Comparison of ENCODE assay signal across 16 mouse cellular contexts in the genomic region with DNA sequence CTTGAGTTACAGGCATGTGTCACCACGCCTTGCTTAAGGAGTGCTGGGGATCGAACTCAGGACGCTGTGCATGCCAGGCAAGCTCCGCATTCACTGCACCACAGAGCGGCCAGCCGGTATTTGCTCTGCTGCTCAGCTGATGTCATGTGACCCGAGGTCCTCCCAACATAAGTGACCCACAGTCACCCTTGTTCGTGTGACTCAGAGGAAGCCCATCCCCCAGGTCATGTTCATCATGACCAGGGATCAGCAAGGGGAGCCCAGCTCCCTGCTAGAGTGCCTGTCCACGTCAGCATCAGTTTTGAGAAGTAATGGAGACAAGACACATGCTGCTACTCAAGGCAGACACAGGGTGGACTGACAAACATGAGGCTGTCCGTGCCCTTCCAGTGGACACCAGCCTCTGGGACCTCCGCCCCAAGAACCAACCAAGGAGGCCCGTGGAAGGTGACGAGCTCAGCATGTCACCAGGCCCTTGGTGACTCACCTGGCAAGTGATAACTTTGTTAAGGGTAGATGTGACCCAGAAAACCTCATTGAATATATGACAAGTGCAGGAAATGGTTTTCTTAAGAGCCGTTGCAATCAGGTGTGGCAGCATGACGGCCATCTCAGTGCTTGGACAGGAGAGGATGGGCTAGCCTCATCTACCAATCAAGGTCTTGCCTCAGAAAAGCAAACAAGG. TPM values are rescaled to one million over a fixed set of nuclear protein-coding genes. Genes with fewer than 3 reads are reported as not detected.
DNase-seq lines count a peak whose midpoint lies in the region; ATAC-seq and TF ChIP-seq lines count a peak whose summit lies in the region.
"Had no signal": no experiment of that assay in that cellular context is flagged by ENCODE, and none has a peak within 500 bp of the region (broad histone marks: within the 10 kb centered on the region; RNA-seq: fewer than 3 reads in every experiment).

No protein-coding gene starts in this region.

- TF ChIP-seq EP300 in lung, postnatal 0 days (IDR thresholded peaks at IDR 0.05), result no peak
- TF ChIP-seq EP300 in stomach, postnatal 0 days (optimal IDR thresholded peaks at IDR 0.05), result no peak

- no peak overlapping the region for H3K9ac ChIP-seq in heart, embryonic 16.5 days (ENCODE audit: low read length)
- no peak overlapping the region for H3K9ac ChIP-seq in lung, postnatal 0 days (replicated peaks; ENCODE audit: low read depth)
- no peak overlapping the region for H3K9ac ChIP-seq in stomach, postnatal 0 days (ENCODE audit: low read length)
- H3K9ac ChIP-seq: hindbrain, embryonic 15.5 days; midbrain, embryonic 13.5 days had no signal

- H3K27ac ChIP-seq in heart, embryonic 16.5 days (ENCODE audit: low read length), result peak overlapping the region; percentile 18; the same call in 1 of the 2 replicates
- no peak overlapping the region for H3K27ac ChIP-seq in lung, postnatal 0 days (ENCODE audit: low read length)
- no peak overlapping the region for H3K27ac ChIP-seq in stomach, postnatal 0 days (replicated peaks)
- H3K27ac ChIP-seq: hindbrain, embryonic 15.5 days; midbrain, embryonic 13.5 days had no signal

- no peaks in the 10 kb centered on the region for H3K9me3 ChIP-seq in heart, embryonic 16.5 days (replicated peaks; ENCODE audit: control insufficient read depth, low read length)
- H3K9me3 ChIP-seq in lung, postnatal 0 days (ENCODE audit: low read length), result no peaks in the 10 kb centered on the region
- H3K9me3 ChIP-seq in stomach, postnatal 0 days (ENCODE audit: control insufficient read depth, low read length), result no peaks in the 10 kb centered on the region
- H3K9me3 ChIP-seq: hindbrain, embryonic 15.5 days; midbrain, embryonic 13.5 days had no signal

- TF ChIP-seq CTCF in lung, postnatal 0 days (IDR thresholded peaks at IDR 0.05), result no peak
- TF ChIP-seq CTCF in stomach, postnatal 0 days (IDR thresholded peaks at IDR 0.05; ENCODE audit: low read depth), result no peak

- WGBS in heart, embryonic 16.5 days, result 66% methylated on average over 15 of the region's 15 CpGs
- WGBS in lung, postnatal 0 days, result 67% methylated on average over 15 of the region's 15 CpGs
- WGBS in stomach, postnatal 0 days, result 71% methylated on average over 15 of the region's 15 CpGs

- peaks cover 8% of the 10 kb centered on the region; the same call in 1 of the 2 replicates for H3K4me1 ChIP-seq in heart, embryonic 16.5 days (ENCODE audit: control insufficient read depth, insufficient read depth, low read length)
- H3K4me1 ChIP-seq in lung, postnatal 0 days (ENCODE audit: insufficient read depth, low read depth, low read length), result no peaks in the 10 kb centered on the region
- no peaks in the 10 kb centered on the region for H3K4me1 ChIP-seq in stomach, postnatal 0 days (replicated peaks; ENCODE audit: control insufficient read depth, insufficient read depth)
- H3K4me1 ChIP-seq: hindbrain, embryonic 15.5 days; midbrain, embryonic 13.5 days had no signal

- no peak overlapping the region for H3K4me2 ChIP-seq in heart, embryonic 16.5 days (ENCODE audit: low read depth, low read length)
- no peak overlapping the region for H3K4me2 ChIP-seq in lung, postnatal 0 days (replicated peaks; ENCODE audit: low read depth, low read length)
- no peak overlapping the region for H3K4me2 ChIP-seq in stomach, postnatal 0 days (replicated peaks; ENCODE audit: low read depth)
- H3K4me2 ChIP-seq: hindbrain, embryonic 15.5 days; midbrain, embryonic 13.5 days had no signal

- no peak overlapping the region for H3K4me3 ChIP-seq in heart, embryonic 16.5 days (ENCODE audit: low read length)
- no peak overlapping the region for H3K4me3 ChIP-seq in lung, postnatal 0 days (ENCODE audit: low read depth, low read length)
- no peak overlapping the region for H3K4me3 ChIP-seq in stomach, postnatal 0 days (ENCODE audit: low read depth, low read length)
- H3K4me3 ChIP-seq: hindbrain, embryonic 15.5 days; midbrain, embryonic 13.5 days had no signal

- no peak for DNase-seq in heart, adult 8-10 months (ENCODE audit: low spot score)
- DNase-seq in lung, postnatal 0 days (ENCODE audit: low spot score), result no peak
- DNase-seq in lung, postnatal 10 days, result no peak
- peak; percentile 58 for DNase-seq in induced T-regulatory cell, adult 2 months (ENCODE audit: low read depth)
- peak; percentile 49 for DNase-seq in stomach, postnatal 0 days (ENCODE audit: low spot score)
- DNase-seq in right cerebral cortex, postnatal 10 days (ENCODE audit: low spot score in 2 of 2), result no peak
- no peak for DNase-seq in ovary, postnatal 14 days (ENCODE audit: low spot score)
- DNase-seq: adrenal gland, postnatal 25 days; cerebellum, postnatal 25 days; gastrocnemius, postnatal 14 days; kidney, postnatal 36 days; retina, postnatal 1 day had no signal

- no peaks in the 10 kb centered on the region for H3K27me3 ChIP-seq in heart, embryonic 16.5 days (ENCODE audit: control insufficient read depth, insufficient read depth, low read length)
- no peaks in the 10 kb centered on the region for H3K27me3 ChIP-seq in lung, postnatal 0 days (replicated peaks; ENCODE audit: insufficient read depth, low read length)
- no peaks in the 10 kb centered on the region for H3K27me3 ChIP-seq in stomach, postnatal 0 days (ENCODE audit: control insufficient read depth, insufficient read depth, low read length)
- H3K27me3 ChIP-seq: hindbrain, embryonic 15.5 days; midbrain, embryonic 13.5 days had no signal

- no peaks in the 10 kb centered on the region for H3K36me3 ChIP-seq in heart, embryonic 16.5 days (ENCODE audit: control insufficient read depth, insufficient read depth)
- H3K36me3 ChIP-seq in lung, postnatal 0 days (ENCODE audit: insufficient read depth, low read length), result no peaks in the 10 kb centered on the region
- no peaks in the 10 kb centered on the region for H3K36me3 ChIP-seq in stomach, postnatal 0 days (ENCODE audit: control insufficient read depth, insufficient read depth, low read length)
- H3K36me3 ChIP-seq: hindbrain, embryonic 15.5 days; midbrain, embryonic 13.5 days had no signal

- ATAC-seq in heart, embryonic 16.5 days (replicated peaks; ENCODE audit: extremely low read depth, insufficient read depth, low FRiP score), result no peak
- ATAC-seq in lung, postnatal 0 days, result peak; percentile 21; the same call in 1 of the 2 replicates
- ATAC-seq in stomach, postnatal 0 days (ENCODE audit: low FRiP score, low TSS enrichment), result peak; percentile 81
- ATAC-seq: midbrain, embryonic 13.5 days had no signal

RNA-seq across cellular contexts. Expression of gene Irf8, which starts 20.0 kb away (rescaled TPM):
- 19.3 and 22.5 TPM in 2 replicates for polyA plus RNA-seq in heart, embryonic 16.5 days (2015; fragmentation: Nextera tagmentation; extraction: Ambion mirVana)
- total RNA-seq in heart, adult 8-10 months (2022), result 1 to 10 TPM; 2.6 to 4.0 (median 4.0) TPM
- polyA plus RNA-seq in lung, postnatal 0 days (2015; fragmentation: Nextera tagmentation; extraction: Ambion mirVana), result 36.0 and 36.4 TPM in 2 replicates
- 18.7 and 18.9 TPM in 2 replicates for polyA plus RNA-seq in stomach, postnatal 0 days (2015; fragmentation: Nextera tagmentation; extraction: Ambion mirVana)

RNA-seq across cellular contexts. Expression of gene Emc8, which starts 47.8 kb away (rescaled TPM):
- polyA plus RNA-seq in heart, embryonic 16.5 days (2015; fragmentation: Nextera tagmentation; extraction: Ambion mirVana), result 164 and 168 TPM in 2 replicates
- 10 to 100 TPM; 44.3 to 57.6 (median 46.7) TPM for total RNA-seq in heart, adult 8-10 months (2022)
- 131 and 137 TPM in 2 replicates for polyA plus RNA-seq in lung, postnatal 0 days (2015; fragmentation: Nextera tagmentation; extraction: Ambion mirVana)
- polyA plus RNA-seq in stomach, postnatal 0 days (2015; fragmentation: Nextera tagmentation; extraction: Ambion mirVana), result 149 and 162 TPM in 2 replicates

RNA-seq across cellular contexts. Expression of gene Cox4i1, which starts 48.1 kb away (rescaled TPM):
- polyA plus RNA-seq in heart, embryonic 16.5 days (2015; fragmentation: Nextera tagmentation; extraction: Ambion mirVana), result 2,414 and 2,430 TPM in 2 replicates
- 1,000 to 10,000 TPM; 4,385 to 5,037 (median 4,791) TPM for total RNA-seq in heart, adult 8-10 months (2022)
- polyA plus RNA-seq in lung, postnatal 0 days (2015; fragmentation: Nextera tagmentation; extraction: Ambion mirVana), result 1,092 and 1,166 TPM in 2 replicates
- polyA plus RNA-seq in stomach, postnatal 0 days (2015; fragmentation: Nextera tagmentation; extraction: Ambion mirVana), result 1,419 and 1,437 TPM in 2 replicates

RNA-seq across cellular contexts. Expression of gene Gm27021, which starts 48.3 kb away (rescaled TPM):
- 0.55 TPM in 1 of 2 replicates, not detected in the other for polyA plus RNA-seq in heart, embryonic 16.5 days (2015; fragmentation: Nextera tagmentation; extraction: Ambion mirVana)
- total RNA-seq in heart, adult 8-10 months (2022), result not detected
- 1.00 and 1.3 TPM in 2 replicates for polyA plus RNA-seq in lung, postnatal 0 days (2015; fragmentation: Nextera tagmentation; extraction: Ambion mirVana)
- polyA plus RNA-seq in stomach, postnatal 0 days (2015; fragmentation: Nextera tagmentation; extraction: Ambion mirVana), result 2.1 and 4.7 TPM in 2 replicates
- total RNA-seq: adrenal gland, postnatal 25 days; gastrocnemius, postnatal 14 days; layer of hippocampus, postnatal 25 days had no signal

Comparison
In these comparisons a context has a peak if more than half of its experiments do, and no peak if none do; other contexts are left out.
1. DNase-seq: peak in induced T-regulatory cell, adult 2 months (single experiment) and stomach, postnatal 0 days (single experiment); none in heart, adult 8-10 months (single experiment), lung, postnatal 0 days (single experiment), lung, postnatal 10 days (single experiment), right cerebral cortex, postnatal 10 days (0 of 2) and ovary, postnatal 14 days (single experiment).